Mouse (Mus musculus) hindbrain, embryonic 14.5 days (tissue): Measurements from ENCODE around the gene Dmac2. TPM values are rescaled to one million over a fixed set of nuclear protein-coding genes. Genes with fewer than 3 reads are reported as not detected.

Experiments used
- polyA plus RNA-seq: library from polyadenylated mRNA; unstranded; fragments of >200 nt; fragmentation: Nextera tagmentation; extraction: Ambion mirVana; gene quantifications from 2 replicates; pipeline ENCODE4 v1.2.1, GENCODE M21; 2014

Gene Dmac2
- polyA plus RNA-seq, 1 experiment from 2014 or later, result 43.3 TPM

Other genes starting within 250 kb of the Dmac2 start
- gene Cnfn, start 249.7 kb upstream of the Dmac2 start, polyA plus RNA-seq, result not detected in 2 replicates
- 4.6 and 5.7 TPM in 2 replicates for gene Lipe, start 220.7 kb upstream of the Dmac2 start, polyA plus RNA-seq
- gene Cxcl17, start 206.5 kb upstream of the Dmac2 start, polyA plus RNA-seq, result 0.67 and 0.80 TPM in 2 replicates
- gene Ceacam1, start 141.8 kb upstream of the Dmac2 start, polyA plus RNA-seq, result 0.91 and 1.4 TPM in 2 replicates
- 0.21 TPM in 1 of 2 replicates, not detected in the other for gene Ceacam2, start 79.6 kb upstream of the Dmac2 start, polyA plus RNA-seq
- gene Erich4, start 3.5 kb upstream of the Dmac2 start, polyA plus RNA-seq, result not detected in 2 replicates
- 0.27 and 0.43 TPM in 2 replicates for gene B3gnt8, start 7.2 kb downstream of the Dmac2 start, polyA plus RNA-seq
- 33.0 and 37.3 TPM in 2 replicates for gene Bckdha, start 39.6 kb downstream of the Dmac2 start, polyA plus RNA-seq
- gene Exosc5, start 39.8 kb downstream of the Dmac2 start, polyA plus RNA-seq, result 31.5 and 39.7 TPM in 2 replicates
- 54.1 and 64.8 TPM in 2 replicates for gene Tmem91, start 55.8 kb downstream of the Dmac2 start, polyA plus RNA-seq
- gene B9d2, start 61.4 kb downstream of the Dmac2 start, polyA plus RNA-seq, result 41.8 and 42.7 TPM in 2 replicates
- gene Tgfb1, start 67.6 kb downstream of the Dmac2 start, polyA plus RNA-seq, result 0.82 and 1.1 TPM in 2 replicates
- 41.9 and 43.5 TPM in 2 replicates for gene Ccdc97, start 99.7 kb downstream of the Dmac2 start, polyA plus RNA-seq
- gene Hnrnpul1, start 135.3 kb downstream of the Dmac2 start, polyA plus RNA-seq, result 54.7 and 55.2 TPM in 2 replicates
- gene Axl, start 169.3 kb downstream of the Dmac2 start, polyA plus RNA-seq, result 16.8 and 20.6 TPM in 2 replicates
- 1.6 and 2.2 TPM in 2 replicates for gene Cyp2s1, start 197.5 kb downstream of the Dmac2 start, polyA plus RNA-seq